Mouse (Mus musculus) left cerebral cortex, postnatal 36 days (tissue): ENCODE data around the gene Epha4. TPM values are rescaled to one million over a fixed set of nuclear protein-coding genes. Genes with fewer than 3 reads are reported as not detected.

Experiments
- DNase-seq, 2 experiments: peaks; one replicate each; pipeline ENCODE4 v3.0.0; 2021 to 2022; ENCODE audit warnings: low spot score in 2 of 2, mixed read lengths in 1 of 2
- intact Hi-C: fragments of 180-260 bp; cut with DNase I; formaldehyde crosslinking; loops from one replicate; pipeline ENCODE4 v1.15.1; 2025
- total RNA-seq, 2 experiments: library from RNA; stranded (reverse); gene quantifications; 2 replicates each; pipeline ENCODE4 v1.2.3; 2021

The Epha4 gene
- total RNA-seq, 2 experiments from 2014 or later = 173 to 182 TPM

GRCm38 (mm10) chr1:77416872-77417271 lies 98.0 kb downstream of the Epha4 start:
- intact Hi-C loops = no loop called here
- no peak for DNase-seq

DNA sequence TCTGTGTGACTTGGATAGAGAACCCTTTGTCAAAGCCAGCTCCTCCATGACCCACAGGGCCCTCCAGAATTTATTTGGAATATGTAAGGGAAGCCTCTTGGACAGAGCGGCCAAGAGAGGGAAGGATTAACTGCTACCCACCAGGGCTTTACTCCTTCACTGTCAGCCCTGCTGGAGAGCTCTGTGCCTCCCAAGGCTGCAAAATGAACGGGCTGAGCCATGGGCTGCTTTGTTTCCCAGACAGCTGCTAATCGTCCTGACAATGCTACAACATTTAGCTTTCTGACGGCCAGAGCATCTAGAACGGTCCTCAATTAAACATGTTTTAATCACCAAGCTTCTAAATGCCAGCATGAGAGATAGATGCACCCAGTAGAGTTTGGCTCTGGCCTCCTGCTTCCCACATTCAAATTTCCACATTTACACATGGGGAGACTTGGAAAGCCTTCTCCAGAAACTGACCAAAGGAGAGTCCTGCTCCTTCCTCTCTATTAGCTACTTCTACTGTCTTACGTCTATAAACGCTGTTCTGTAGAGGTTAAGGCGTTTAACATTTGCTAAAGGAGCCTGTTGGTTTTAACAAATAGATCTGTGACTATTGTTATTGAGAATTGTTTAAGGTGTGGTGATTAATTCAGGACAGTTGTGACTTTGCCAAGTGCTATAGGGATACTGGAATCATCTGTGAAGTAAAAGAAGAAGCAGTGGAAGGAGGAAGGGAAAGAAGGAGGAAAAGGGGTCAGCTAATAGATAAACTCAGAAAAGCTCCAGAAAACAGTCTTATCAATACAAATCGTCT lies 101.8 kb downstream of the Epha4 start:
- no peak for DNase-seq
- intact Hi-C loops = loop anchor here (5.0 kb wide), 1 partner anchor 99 kb away; no protein-coding TSS in a partner anchor

DNA sequence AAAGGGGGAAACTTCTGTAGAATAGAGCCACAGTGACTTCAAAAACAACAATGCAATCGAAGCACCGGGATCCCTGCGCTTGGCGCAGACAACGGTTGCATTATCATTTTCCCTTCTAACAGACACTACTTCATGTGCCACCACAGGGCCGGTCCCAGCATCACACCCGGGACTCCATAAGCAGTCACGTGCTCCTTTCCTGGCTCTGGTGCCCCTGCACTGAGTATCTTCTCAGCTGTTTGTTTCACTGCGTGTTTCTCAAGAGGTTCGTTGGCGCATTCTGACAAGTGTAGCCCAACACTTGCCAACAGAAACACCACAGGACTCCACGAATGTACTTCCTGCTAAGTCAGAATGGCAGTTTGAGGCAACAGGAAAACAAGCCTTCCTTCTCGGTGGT lies 102.6 kb downstream of the Epha4 start:
- intact Hi-C loops = loop anchor here (5.0 kb wide), 1 partner anchor 100 kb away; no protein-coding TSS in a partner anchor
- DNase-seq = no peak

- DNase-seq = peak in 1 of 2 experiments; percentile 41
These were observed 103.7 kb downstream of the Epha4 start for GRCm38 (mm10) chr1:77411222-77411621.

GRCm38 (mm10) chr1:77410716-77411115 lies 104.2 kb downstream of the Epha4 start:
- intact Hi-C loops = loop anchor here (5.0 kb wide), 1 partner anchor 102 kb away; no protein-coding TSS in a partner anchor
- DNase-seq = no peak

More at GRCm38 (mm10) chr1:77411222-77411621, 103.7 kb downstream of the Epha4 start:
- intact Hi-C loops = loop anchor here (5.0 kb wide), 1 partner anchor 101 kb away; no protein-coding TSS in a partner anchor

DNA sequence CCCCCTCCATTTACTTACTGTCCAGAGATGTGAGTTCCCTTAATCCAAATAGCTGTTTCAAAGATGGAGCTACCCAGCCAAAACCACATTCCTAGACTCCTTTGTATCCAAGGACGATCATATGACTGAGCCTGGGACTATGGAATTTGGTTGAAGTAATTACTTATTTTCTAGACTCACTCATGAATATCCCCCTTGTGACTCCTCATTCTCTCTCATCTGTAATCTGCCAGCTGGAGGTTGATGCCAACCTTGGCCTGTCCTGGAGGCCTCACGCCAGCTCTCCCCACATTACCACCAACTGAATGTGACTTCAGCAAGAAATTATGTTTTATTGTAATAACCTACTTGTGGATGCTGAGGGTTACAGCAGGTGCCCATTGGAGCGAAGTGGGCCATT lies 104.7 kb downstream of the Epha4 start:
- DNase-seq = no peak
- intact Hi-C loops = loop anchor here (5.0 kb wide), 1 partner anchor 102 kb away; no protein-coding TSS in a partner anchor

GRCm38 (mm10) chr1:77409509-77409908 lies 105.4 kb downstream of the Epha4 start:
- DNase-seq = no peak
- intact Hi-C loops = no loop called here

DNA sequence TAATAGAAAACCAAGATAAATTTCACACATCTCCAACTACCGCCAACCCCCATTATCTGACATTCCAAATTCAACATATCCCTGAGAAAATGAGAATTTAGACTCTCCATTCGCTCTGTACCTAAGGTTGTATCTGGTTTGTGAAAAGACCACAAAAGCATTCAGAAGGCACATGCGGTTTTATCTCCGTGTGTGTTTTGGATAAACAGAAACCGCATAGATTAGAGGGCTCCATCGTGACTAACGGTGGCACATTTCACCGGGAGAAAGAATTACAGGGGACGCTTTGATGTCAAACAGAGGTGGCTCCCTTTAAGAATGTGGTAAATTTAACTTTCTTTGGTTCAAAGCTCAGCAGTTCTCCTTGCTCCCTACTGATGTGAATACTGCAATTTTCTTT lies 107.5 kb downstream of the Epha4 start:
- intact Hi-C loops = no loop called here
- DNase-seq = no peak

DNA sequence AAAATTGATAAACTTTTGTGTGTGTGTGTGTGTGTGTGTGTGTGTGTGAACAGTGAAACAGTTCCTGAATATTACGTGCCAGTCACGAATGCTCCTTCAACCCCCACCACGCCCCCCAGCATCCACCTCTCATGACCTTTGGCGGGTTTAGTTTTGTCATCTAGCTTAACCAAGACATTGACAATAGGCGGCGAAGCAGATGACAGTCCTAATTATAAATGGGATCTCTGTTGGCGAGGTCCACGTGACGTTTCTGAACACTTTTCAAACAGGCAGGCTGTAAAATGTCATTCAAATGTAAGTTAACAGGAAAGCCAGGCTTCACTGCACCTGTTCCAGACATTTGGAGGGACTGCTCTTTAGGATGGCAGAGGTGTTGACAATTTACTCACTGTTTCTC lies 108.3 kb downstream of the Epha4 start:
- DNase-seq = no peak
- intact Hi-C loops = no loop called here

- intact Hi-C loops = loop anchor here (5.0 kb wide), 1 partner anchor 103 kb away; no protein-coding TSS in a partner anchor
- no peak for DNase-seq
These were observed 110.4 kb downstream of the Epha4 start for GRCm38 (mm10) chr1:77404537-77404936.

- intact Hi-C loops = loop anchor here (5.0 kb wide), 1 partner anchor 104 kb away; no protein-coding TSS in a partner anchor
- DNase-seq = no peak
These were observed 111.9 kb downstream of the Epha4 start for GRCm38 (mm10) chr1:77402942-77403341.

DNA sequence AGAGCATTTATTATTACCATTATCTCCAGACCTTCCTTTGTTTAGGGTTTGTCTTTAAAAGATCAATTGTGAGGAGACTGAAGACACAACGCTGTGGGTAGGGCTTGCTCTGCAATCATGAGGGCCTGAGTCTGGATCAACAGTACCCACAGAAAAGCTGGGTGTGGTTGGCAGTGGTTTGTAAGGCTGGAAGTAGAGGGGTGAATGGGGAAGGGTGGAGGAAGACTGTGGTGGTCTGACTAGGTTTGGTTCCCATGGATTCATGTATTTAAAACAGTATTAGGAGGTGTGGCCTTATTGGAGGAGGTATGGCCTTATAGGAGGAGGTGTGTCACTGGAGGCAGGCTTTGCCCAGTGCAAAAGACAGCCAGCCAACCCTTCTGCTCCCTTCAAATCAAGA lies 113.4 kb downstream of the Epha4 start:
- DNase-seq = no peak
- intact Hi-C loops = loop anchor here (5.0 kb wide), 1 partner anchor 106 kb away; no protein-coding TSS in a partner anchor

- intact Hi-C loops = no loop called here
- DNase-seq = no peak
These were observed 123.3 kb downstream of the Epha4 start for GRCm38 (mm10) chr1:77391590-77391989.

DNA sequence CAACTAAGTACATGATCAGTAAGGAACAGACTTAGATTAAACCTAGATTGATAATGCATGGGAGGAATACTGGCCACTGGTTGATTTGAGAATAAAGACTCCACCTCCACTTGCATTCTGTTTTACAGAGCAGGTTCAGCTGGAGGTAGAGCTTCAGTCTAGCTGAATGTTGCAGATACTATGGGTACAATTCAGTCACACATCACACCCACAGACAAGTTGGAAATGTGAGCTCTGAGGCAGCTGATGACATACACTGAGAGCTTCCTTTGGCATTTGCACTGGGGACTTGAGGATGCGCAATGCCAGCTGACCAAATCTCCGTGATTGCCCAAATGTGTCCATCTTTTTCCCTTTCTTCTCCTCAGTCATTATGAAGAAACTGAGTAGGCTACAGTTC lies 125.8 kb downstream of the Epha4 start:
- intact Hi-C loops = no loop called here
- no peak for DNase-seq

DNA sequence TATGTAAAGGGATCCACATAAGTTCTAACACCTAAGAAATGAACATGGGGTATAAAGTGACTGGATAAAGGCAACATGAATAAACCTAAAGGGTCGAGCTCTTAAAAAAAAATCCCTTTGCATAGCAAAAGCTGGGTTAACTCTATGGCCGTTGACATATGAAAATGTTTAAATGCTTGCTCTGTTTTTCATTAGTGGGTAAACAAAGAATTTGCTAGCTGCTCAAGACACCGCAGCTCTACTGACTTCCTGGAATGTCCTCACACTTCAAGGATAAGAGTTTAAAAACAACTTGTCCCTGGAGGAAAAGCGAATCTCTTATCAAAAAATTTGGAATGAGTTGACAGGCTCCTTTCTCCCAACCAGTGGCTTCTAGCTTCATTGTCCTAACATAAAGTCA lies 126.3 kb downstream of the Epha4 start:
- no peak for DNase-seq
- intact Hi-C loops = no loop called here

GRCm38 (mm10) chr1:77385613-77386012 lies 129.3 kb downstream of the Epha4 start:
- DNase-seq = no peak
- intact Hi-C loops = no loop called here

- intact Hi-C loops = no loop called here
- no peak for DNase-seq
These were observed 131.4 kb downstream of the Epha4 start for GRCm38 (mm10) chr1:77383466-77383865.

- intact Hi-C loops = no loop called here
- DNase-seq = no peak
These were observed 137.3 kb downstream of the Epha4 start for GRCm38 (mm10) chr1:77377550-77377980.

- intact Hi-C loops = no loop called here
- DNase-seq = no peak
These were observed 140.8 kb downstream of the Epha4 start for GRCm38 (mm10) chr1:77374054-77374453.

DNA sequence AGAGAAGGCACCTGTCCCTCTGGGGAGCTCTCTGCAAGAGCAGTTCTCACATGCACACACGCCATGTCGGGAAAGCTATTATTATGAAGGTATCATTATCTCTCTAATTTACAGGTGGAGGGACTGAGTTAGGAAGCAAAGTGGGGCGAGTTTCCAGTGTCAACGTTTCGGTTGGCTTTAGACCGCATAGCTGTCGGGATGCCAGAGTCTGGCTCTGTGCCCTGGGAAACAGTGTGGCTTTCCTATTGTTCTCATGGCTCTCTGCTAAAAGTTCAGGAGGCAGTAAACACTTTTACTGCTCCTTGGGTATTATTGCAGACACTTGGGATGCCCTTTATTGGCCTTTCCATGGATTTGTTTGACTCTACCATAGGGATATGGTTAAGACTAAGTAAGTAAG lies 144.0 kb downstream of the Epha4 start:
- intact Hi-C loops = no loop called here
- no peak for DNase-seq

DNA sequence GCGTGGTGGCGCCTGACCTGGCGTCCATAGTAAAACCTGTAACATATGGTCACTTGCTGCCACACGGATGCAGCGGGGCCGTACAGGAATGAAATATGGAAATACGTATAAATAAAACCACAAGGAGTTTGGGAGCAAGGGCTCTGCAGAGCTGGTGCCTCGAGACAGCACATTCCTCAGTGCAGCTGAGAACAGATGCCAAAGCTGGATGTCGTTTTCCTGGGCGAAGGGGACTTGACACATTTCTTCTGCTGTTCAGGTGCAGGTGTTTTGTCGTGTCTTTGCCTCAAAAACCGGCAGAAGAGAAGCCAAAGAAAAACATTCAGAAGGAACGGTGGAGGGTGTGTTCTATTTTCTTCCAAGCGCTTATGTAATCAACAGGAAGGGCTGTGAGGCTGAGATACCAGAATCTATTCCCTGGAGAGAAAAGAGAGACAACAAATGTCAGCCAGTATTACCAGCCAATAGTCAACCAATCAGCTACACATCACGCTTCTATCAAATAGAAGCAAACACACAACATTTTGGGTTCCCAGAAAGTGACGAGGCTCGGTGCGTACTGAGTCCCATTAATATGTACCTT lies 145.5 kb downstream of the Epha4 start:
- peak; percentile 37 to 40 for DNase-seq
- intact Hi-C loops = no loop called here
